Mouse (Mus musculus) induced T-regulatory cell, adult 2 months (primary cell): ENCODE measurements around the gene Cbx4.
A peak's percentile ranks its signal among the peaks of the same experiment; 100 is the strongest.

Experiments used
- DNase-seq: peaks from one replicate; pipeline ENCODE4 v3.0.0-alpha.2; 2012; ENCODE audit warnings: low read depth

Gene Cbx4

DNA sequence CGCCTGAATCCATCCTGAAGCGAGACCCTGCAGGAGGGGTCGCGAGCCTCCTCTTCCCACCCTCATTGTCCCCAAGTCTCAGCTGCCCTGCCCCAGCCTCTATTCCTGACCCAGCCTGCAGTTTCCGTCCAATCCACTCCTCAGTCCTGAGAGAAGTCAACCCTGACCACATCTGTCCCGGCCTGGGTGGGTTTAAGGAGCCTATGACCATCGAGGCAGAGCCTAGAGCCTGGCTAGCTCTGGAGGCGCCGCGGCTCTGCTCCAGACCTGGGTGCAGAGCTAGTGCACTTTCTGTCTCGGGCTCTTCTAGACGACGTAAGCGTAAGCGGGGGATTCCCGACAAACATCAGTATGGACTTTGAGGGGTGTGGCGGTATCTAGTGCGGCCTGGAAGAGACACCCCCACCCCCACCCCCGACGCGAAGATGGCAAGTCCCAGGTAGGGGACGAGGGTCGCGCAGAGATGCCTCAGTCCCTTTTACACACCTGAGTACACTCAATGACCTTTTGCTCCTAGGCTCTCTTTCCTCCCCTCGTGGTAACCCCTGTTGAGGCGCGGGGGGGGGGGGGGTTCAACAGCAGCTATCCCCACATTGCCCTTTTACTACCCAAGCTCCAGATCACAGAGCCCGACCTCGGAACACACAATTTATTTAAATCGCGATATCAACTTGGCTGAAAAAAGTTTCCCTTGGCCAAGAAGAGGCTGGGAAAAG, 44.1 kb downstream of the Cbx4 start:
- DNase-seq, result peak; percentile 80

DNA sequence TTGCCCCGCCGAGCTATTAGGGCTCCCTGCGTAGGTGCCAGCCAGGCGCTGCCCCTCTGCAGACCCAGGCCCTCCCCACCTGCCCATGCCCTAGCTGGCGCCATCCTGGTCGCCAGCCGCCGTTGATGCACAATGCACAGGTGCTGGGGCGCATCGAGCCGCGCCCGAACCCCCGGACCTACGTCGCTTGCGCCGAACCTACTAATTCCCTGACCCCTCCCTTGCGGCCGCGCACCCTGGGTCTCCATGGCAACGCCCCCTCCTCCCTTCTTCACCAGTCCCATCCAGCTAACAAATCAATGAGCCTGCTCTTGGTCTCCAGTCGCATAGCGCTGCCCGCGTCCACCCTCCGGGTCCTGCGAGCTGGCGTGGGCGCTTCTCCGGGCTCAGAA, 44.7 kb downstream of the Cbx4 start:
- no peak for DNase-seq

DNA sequence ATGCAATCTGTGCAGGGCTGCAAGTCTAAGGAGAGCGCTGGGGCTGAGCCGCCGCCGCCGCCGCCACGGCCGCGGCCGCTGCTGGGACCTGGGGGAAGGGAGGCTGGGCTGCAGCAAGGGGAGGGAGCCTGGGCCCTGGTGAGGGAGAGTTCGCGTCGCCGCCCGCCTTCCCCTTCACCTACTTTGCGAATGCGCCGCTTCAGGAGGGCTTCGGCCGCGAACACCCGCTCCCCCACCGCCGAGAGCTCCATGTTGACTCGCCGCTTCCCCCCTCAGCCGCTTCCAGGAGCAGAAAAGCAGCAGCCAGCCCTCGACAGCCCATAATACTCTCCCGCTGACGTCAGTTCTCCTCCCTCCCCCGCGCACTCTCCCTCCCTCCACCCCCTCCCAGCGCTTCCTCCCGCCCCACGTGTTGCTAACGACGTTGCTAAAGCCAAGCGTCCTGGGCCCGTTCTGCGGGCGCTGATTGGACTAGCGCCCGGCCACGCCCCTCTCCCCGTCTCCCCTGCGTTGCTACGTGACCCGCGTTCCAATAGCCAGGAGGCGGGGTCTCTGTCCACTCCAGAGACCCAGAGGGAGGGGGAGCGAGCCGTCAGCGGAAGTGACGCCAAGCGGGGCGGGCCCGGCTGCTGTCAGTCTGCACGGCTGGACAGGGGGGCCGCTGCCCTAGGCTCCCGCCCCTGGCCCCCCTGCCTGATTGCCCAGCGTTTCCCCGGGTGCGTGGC, 45.3 kb downstream of the Cbx4 start, which contains the start of gene Cbx8:
Cbx8 (minus strand) TSS at position 370 of the 725 bp plus-strand sequence.
- DNase-seq, result peak; percentile 99

DNA sequence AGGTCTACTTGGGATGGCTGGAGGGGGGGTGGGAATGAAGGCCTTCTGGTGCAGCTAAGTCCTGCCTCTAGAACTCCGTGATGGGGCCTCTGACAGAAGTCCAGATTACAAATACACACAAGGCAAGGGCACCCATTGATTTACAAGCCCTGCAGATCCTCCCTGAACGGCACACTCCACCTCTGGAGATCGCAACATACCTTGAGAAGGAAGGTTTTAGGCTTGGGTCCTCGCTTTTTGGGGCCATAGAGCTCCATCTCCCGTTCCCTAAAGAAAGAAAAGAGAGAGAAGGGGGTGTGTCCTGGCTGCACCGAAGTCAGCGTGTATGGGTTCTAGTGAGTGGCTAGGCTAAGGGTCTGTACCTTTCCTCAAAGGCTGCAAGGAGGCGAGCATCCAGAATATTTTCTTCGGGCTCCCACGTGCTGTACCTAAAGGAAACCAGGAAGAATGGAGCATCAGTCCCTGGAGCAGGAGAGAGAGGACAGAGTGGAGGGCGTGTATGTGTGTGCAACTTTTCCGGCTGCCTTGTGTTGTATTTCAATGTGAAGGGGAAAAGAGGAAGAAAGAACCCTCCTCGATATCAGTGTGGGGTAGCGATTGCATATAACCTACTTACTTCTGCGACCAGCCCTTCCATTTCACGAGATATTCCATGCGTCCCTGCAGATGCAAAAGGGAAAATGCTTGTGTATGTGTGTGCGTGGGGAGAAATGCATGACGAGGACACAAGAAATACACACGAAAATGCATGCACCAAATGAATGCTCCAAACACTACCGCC, 46.1 kb downstream of the Cbx4 start:
- DNase-seq, result peak; percentile 22

DNA sequence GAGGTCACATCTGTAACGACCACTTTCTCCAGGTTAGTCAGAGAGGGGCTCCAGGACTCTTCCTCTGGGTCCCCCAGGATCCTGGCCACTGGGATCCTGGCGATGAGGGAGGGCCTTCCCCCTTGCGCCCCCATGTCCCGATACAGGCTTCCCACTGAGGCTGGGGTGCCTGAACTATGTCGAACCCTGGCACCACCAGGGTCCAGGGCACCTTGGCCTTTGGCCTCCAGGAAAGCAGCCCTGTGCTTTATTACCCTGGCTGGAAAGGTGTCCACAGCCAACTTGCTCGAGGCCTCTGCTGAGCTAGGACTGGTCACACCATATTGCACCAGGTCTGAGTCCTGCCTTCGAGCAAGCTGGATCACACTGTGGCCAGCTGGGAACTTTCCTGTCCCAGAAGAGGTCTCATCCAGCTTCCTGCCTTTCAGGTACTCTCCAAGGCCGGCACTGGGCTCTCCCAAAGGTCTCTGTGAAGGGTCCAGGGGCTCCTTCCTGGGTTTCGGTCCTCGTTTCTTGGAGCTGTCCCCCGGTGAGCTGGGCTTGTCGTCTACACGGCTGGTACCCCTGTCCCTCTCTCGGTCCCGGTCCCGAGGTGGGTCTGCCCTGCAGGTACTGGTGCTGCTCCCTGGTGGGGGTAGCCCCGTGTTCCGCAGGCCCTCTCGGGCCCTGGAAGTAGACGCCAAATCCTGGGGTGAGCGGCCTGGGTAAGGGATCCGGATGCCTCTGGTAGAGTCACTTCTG, 47.1 kb downstream of the Cbx4 start:
- DNase-seq, result no peak

DNA sequence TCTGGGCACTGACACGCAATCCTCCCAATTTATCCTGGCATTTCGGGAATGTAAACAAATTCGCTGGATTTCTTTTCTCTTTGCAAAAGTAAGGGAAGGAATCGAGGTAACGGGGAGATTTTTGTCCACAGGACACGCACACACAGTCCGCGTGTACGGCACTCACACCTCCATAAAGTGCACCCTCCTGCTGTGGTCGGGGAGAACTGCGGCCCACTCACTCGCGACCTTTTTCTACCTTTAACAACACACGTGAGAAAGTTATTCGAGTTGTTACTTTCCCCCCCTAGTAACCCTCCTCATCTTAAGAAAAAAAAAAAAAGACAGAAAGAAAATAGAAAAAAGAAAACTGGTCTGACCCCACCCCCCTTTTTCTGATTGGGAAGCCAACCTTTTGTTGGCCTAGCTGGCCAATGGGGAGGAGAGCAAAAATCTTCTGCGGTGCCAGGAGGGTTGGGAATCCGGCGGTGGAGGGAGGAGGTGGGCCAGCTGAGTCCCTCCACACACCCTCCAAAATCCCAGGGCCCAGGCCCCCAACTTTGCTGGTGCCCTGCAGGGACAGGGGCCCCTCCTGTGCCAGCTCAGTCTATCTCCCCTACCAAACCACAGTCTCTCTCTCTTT, 48.1 kb downstream of the Cbx4 start:
- no peak for DNase-seq

DNA sequence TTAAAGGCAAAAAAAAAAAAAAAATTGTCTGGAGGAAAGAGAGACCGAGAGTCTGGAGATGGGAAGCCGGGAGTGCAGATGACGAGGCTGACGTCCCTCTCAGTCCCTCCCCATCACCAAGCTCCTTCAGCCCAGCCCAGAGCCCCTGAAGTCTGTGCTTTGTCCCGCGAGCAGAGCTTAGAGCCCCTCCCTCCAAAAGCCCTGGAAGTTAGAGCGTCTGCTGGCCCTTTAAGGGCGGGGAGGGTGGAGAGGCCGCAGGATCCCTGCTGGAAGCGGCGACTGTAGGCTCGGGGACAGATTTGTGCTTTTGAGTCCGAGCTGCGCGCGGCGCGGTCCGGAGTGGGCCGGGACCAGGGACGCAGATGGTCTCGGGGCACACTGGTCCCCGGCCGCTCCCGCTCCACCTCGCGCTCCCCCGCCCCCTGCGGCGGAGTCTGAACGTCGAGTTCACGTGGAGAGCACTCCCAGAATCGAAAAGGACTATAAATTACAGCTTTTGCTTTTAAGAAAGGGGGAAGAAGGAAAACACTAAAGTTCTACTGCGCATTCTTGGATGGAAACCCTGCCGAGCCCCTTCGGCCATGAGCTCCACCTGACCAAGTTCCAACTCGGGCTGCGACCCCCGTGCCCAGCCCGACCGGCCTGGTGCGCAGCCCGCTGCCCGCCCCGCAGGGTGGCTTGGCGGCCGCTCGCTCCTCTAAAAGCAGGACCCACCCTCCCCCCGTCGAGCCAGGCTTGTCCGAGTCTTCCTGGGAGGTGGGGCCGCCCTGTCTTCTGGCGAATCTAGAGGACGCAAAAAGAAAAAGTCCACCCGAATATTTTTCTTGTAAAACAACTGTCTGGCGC, 48.9 kb downstream of the Cbx4 start:
- no peak for DNase-seq

DNA sequence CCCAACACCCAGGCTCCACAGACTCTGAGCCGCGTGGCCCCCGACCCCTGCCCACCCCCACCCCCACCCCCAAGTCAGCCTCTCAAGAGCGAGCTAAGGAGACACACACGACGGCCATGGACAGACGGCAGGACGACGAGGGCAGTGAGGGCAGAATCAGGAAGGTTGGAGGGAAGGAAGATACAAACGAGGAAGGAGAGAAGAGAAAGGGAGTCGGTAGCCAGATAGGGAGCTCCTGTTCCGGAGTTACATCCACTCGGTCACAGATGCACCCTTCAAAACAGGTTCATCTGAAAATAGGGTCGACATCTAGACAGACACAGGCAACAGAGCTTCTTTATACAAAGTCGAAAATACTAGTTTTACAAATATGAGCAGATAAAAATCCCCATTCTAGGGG, 49.6 kb downstream of the Cbx4 start:
- no peak for DNase-seq

DNA sequence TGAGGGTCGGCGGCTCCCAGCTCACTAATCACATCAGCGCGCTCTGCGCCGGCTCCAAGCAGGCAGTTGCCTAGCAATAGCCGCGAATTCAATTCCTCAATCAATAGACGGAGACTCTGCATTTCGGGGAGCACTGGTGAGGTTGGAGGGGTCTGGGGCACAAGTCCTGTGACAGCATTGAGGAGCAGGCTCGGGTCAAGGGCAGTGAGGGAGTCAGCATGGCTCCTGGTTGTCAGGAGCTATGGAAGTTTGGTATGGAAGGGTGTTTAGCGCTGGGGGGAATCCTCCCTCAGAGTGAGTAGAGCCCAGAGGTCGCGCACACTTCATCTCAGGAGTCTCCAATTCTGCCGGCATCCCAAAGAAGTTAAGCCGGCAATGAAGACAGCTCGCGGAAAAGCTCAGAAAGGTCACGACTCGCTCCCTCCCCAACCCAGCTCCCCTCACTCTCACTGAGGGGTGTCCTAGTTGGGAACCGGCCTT, 50.3 kb downstream of the Cbx4 start:
- DNase-seq, result peak; percentile 36

DNA sequence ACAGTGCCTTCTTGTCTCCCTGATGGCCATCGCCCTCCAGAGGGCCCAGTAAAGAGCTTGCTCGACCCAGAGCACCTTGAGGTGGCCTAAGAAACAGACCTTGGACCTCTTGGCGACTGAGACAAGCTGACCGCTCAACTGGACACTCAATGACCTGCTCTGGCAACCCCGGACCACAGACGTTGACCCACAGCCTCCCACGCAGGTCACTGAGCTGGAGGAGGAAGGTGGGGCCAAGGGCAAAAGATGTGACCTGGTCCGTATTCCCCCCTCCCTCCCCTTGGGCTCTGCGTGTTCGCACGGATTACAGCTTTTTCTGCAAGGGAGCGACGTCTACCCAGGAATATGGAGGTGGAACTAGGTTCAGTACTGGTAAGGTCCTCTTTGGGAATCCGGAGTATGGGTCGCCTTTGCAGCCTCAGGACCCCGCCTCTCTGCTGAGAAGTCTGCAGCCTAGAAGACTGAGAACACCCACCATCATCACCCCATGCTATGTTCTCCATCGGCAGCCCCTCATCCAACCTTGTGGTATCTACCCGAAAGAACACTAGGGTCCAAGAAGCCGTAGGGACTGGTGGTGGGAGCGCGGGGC, 50.8 kb downstream of the Cbx4 start:
- peak; percentile 24 for DNase-seq

DNA sequence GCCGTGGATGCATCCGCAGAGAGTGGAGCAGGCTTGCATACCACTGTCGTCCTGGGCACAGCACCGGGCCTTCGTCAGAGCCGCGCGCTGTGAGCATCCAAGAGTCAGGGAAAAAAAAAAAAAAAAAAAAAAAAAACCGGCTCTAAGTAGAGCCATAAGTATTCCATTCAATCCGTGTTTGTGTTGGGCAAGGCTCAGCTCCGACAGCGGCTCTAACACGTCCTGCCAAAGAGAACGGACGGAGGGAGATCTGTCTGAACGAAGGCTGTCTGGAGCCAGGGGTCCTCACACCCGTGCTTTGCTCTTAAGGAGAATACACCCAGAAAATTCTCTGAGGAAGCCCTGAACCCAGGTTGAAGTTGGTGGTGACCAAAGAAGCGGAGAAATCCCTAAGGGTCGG, 51.4 kb downstream of the Cbx4 start:
- DNase-seq, result no peak

DNA sequence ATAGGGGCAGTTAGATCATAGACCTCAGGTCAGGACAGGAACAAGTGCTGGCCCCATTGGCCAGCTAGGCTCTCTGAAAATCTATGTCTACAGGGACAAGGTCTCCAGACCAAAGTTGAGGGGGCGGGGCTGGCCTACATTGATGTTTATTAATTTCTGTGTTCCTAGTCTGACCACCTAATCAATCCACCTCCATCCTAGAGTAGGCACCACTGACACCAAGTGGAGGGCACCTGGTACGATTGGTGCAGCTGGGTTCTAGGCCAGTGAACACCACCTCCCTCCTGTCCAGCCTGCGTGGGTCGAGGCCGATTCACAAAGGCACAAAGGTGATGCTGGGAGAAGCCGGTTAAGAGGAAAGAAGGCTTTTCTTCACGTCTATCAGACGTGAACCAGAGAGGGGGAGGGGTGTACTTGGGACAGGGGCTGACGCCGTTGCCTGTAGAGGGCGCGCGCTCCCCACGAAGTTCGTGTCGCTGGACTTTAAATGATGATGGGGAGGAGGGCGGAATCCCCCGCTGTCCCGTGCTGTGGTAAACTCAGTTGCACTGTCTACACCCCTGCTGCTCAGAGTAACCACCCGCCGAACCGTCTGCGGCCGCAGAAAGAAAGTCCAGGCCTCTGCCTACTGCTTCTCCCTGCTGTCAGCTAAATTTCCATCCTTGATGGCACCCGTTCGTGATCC, 52.0 kb downstream of the Cbx4 start:
- DNase-seq, result peak; percentile 92
